Mouse (Mus musculus) cerebellum, adult 2 months (tissue): ENCODE results near the gene Cers1.

Source experiments
- CTCF ChIP-seq: fragments of 200-500 bp; IDR thresholded peaks from 2 replicates; pipeline ENCODE4 v1.5.1; 2011; ENCODE audit warnings: low read depth, mild to moderate bottlenecking, control low read depth, low read length, moderate library complexity, borderline replicate concordance; ENCODE audit not compliant: insufficient read depth
- POLR2A ChIP-seq: fragments of 200-500 bp; IDR thresholded peaks from 2 replicates; pipeline ENCODE4 v1.6.1; 2011; ENCODE audit warnings: low read length, control low read depth, borderline replicate concordance; ENCODE audit not compliant: insufficient read depth

GRCm38 (mm10) chr8:70380069-70380468 lies 64.5 kb downstream of the Cers1 start:
- TF ChIP-seq POLR2A (no peak), CTCF (no peak)
